Mouse (Mus musculus) adrenal gland, adult (tissue): ENCODE results near the gene Mybpc2.

Source experiments
- DNase-seq, 2 experiments: peaks; one replicate each; pipeline ENCODE4 v3.0.0; 2022 to 2023; ENCODE audit warnings: low spot score in 1 of 2; ENCODE audit not compliant: inconsistent age in 2 of 2

The Mybpc2 gene

DNA sequence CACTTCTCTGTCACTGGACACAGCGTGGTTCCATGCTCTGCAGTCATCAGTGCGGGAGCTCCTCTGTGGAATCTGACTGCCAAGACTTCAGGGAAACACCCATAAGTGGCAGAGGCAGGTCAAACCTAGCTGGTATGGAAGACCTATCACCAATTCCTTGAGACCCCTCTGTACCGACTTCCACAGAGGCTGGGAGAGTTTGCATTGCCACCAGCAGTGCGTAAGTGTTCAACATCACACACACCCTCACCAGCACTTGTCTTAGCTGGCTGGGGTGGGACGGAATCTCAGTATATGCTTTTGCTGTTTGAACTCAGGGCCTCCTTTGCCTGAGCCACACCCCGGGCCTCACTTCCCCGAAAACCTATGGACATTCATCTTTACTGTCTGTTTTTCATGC, 36.5 kb downstream of the Mybpc2 start:
- peak in 1 of 2 experiments; percentile 1 for DNase-seq

DNA sequence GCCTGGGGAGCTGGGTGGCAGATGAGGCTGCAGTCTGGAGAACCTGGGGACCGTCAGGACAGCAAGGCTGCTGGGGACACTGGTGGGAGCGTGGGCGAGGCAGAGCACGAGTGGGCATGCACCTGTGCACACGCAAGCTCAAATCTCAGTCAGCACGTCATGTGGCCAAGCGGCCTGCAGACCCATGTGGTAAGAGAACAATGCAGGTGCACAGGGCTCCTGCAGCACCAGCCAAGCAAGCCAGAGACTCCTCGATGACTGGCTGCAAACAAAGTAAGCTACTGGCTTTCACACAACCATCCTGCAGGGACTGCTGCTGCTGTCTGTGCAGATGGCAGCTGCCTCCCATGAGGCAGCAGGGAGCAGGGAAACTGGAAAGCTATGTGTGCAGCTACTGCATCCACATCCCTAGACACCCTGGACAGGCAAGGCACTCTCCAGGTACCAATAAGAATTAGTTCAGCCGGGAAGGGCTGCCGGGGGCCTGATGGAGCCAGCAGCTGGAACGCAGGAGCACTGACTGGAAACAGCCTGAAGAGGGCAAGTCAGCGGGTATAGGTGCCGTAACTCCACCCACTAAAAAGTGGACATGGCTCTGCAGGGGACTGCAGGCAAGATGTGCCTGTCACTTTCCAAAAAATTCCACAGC, 37.4 kb downstream of the Mybpc2 start:
- peak in 1 of 2 experiments; percentile 2 for DNase-seq

DNA sequence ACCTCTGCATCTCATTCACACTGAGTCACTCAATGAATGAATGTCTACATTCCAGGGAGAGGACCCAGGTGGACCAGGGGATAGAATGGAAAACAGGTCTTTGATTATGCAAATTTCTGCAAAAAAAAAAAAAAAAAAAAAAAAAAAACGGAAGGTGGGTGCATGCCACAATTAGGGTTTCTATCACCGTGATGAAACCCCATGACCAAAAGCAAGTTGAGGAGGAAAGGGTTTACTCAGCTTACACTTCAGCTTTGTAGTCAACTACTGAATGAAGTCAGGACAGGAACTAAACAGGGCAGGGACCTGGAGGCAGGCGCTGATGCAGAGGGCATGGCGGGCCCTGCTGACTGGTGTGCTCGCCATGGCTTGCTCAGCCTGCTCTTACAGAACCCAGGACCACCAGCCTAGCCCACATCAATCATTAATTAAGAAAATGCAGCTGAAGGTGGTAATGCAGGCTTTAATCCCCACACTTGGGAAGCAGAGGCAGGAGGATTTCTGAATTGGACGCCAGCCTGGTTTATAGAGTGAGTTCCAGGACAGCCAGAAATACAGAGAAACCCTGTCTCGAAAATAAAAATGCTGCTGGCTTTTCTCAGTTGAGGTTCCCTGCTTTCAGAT, 38.8 kb downstream of the Mybpc2 start:
- no peak for DNase-seq

DNA sequence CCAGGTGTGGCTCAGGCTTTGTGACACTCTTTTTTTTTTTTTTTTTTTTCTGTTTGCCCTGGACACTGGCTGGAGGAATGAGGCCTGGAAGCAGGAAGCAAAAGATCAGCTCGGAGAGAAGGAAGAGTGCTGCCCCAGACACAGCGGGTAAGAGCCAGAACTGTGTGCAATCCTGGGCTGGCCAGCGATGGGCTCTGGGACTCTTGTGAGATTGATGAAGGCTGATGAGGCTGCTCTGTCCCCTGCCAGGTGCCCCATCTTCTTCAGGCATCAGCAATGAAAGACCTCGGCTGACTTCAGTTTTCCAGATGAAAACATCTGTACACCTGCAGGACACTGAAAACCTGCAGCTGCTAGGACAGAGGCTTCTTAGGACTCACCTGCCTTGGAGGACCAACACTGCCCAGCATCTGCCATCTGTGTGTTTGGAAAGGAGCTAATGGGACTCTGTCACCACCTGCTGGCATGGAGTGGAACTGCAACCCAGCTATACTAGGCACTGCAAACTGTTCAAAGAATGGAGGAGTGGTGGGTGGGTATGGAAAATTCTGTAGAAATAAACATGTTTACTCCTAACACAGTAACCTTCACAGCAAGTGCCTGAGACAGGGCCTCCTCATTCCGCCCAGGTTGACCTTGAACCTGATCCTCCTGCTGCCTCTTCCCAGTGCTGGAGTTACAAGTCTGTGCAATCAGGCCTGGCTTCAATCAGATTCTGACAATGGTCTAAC, 39.5 kb downstream of the Mybpc2 start:
- peak; percentile 63 to 89 for DNase-seq

DNA sequence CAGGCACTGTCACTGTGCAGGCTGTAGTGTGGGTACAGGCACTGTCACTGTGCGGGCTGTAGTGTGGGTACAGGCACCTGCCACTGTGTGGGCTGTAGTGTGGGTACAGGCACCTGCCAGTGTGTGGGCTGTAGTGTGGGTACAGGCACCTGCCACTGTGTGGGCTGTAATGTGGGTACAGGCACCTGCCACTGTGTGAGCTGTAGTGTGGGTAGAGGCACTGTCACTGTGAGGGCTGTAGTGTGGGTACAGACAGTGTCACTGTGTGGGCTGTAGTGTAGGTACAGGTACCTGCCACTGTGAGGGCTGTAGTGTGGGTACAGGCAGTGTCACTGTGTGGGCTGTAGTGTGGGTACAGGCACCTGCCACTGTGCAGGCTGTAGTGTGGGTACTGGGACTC, 40.3 kb downstream of the Mybpc2 start:
- DNase-seq = peak in 1 of 2 experiments; percentile 1

DNA sequence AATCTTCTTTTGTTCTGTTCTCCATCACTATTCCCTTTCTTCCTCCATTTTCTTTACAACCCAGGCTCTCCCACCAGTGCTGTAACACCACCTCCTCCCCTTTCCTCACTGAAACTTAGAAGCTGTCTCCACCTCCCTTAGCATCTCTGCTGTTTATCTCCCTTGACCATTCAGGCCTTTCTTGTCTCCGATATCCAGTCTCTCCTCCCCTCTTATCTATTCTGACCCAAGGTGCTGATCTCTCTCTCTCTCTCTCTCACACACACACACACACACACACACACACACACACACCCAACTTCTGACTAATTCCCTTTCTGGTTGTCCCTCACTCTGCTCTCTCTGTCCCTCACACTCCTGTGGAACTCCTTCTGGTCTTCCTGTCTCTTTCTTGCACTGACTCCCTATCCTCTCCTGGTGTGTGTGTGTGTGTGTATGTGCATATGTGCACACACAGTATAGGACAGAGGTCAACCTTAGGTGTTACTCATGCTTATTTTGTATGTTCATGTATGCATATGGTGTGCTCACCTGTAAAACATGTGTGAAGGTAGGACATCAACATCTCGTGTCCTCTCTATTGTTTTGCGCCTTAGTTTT, 41.5 kb downstream of the Mybpc2 start:
- no peak for DNase-seq

DNA sequence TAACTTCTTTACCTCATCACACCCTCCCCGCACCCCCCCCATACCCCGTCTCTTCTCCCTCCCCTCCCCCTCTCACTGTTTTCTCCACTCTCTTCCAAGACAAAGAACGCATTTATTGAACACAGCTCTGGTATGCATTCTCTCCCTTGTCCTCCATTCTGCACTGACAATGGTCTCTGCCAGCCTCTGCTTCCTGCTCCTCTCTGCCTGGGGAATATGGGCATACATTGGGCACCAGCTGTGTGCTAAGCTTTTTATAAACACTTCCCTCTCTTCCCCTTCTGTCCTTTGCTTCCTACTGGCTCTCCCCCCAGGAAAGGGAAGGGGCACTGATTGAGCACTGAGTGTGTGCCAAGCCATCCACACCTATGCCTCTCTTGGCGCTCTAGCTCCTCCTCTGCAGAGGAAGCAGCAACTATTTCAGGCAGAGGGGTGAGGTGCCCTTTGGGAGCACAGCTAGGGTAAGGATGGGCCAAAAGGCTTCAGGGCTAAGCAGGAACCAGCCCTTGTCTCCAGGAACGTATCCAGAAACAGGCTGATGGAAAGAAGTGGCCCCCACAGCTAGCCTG, 49.3 kb downstream of the Mybpc2 start:
- no peak for DNase-seq

DNA sequence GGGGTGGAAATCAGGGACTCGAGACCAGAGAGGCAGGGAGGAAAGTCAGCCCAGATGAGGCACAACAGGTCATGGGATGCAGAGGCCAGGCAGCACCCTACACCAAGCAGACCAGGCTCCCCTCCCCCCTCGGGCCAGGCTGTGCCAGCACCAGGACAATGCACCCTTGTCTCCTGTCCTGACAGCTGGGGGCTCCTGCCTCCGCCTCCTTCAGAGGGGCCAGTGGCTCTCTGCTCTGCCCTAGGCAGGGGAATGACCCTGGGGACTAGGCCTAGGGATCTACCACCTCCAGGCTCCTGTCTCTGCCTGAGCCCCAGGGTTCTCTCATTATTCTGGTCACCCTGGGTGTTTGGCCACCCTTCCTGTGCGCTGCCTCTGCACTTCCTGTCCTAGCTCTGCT, 50.0 kb downstream of the Mybpc2 start:
- DNase-seq = peak in 1 of 2 experiments; percentile 18

DNA sequence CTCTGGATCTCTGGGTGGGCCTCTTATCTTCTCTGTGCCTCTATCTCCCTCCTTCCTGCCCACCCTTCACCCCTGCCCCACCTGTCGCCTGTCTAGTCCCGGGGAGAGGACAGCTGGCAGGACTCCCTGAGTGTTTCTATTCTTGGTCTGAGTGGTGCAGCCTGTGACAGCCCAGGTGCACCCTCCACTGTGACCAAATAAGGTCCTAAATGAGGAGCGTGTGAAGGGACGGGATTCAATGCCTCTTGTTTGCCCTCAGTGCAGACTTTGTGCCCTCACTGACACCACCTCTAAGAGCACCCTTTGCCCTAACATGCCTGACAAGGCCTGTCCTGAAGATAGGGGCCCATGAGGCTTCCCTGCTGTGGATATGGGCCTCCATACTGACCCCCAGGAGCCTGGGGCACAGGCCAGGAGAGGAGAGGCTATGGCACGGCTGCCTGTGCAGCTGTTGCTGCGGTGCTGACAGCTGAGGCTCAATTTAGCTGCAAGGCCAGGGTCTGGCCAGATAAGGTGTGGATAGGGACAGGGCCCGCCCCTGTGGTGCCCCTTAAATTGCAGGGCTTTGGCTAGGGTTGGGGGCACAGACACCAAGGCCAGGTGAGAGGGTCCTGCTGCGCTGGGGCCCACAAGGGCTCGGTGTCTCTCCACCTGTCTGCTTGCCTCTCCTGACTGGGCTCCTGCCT, 51.4 kb downstream of the Mybpc2 start:
- DNase-seq = no peak

DNA sequence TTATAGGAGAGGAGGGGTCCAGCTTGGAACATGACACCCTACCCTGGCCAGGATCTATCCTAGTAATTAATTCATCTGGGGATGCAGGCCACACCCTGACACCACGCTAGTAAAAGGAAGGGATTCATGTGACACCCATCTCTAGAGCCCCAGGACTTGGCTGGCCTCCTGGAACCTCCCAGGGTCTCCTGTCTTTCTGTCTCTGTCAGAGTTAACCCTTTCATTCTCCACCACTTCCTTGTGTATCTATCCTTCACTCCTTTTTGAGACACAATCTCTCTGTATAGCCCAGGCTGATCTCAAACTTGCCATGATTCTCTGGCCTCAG, 51.9 kb downstream of the Mybpc2 start:
- DNase-seq = no peak

DNA sequence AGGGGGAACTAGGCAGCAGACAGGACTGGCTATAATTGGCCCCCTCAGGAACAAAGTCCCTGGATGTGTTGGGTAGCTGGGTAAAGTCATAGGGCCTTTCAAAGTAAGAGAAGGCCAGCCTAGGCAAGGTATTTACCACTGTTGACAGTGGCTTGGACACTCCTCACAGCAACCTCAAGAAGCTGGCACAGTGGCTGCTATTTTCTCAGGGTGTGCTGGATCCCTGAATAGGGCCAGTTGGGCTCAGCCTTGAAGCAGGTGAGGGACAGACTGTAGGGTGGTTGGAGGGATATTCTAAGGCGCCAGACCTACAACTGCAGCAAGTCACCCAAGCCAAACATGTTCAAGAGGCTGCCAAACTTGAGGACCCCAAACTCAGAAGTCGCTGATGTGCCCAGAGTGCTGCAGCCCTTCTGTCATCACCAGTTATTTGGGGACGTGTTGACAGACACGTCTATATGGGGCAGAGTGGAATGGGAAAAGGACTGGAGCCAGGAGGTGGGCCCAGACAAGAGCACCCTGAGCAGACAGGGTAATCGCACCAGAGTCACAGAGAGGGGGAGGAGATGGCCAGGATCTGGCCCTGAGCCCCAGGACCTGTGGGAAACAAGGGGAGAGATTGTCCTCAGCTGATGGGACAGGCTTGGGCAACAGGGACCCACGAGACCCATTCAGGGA, 52.4 kb downstream of the Mybpc2 start:
- DNase-seq = no peak

DNA sequence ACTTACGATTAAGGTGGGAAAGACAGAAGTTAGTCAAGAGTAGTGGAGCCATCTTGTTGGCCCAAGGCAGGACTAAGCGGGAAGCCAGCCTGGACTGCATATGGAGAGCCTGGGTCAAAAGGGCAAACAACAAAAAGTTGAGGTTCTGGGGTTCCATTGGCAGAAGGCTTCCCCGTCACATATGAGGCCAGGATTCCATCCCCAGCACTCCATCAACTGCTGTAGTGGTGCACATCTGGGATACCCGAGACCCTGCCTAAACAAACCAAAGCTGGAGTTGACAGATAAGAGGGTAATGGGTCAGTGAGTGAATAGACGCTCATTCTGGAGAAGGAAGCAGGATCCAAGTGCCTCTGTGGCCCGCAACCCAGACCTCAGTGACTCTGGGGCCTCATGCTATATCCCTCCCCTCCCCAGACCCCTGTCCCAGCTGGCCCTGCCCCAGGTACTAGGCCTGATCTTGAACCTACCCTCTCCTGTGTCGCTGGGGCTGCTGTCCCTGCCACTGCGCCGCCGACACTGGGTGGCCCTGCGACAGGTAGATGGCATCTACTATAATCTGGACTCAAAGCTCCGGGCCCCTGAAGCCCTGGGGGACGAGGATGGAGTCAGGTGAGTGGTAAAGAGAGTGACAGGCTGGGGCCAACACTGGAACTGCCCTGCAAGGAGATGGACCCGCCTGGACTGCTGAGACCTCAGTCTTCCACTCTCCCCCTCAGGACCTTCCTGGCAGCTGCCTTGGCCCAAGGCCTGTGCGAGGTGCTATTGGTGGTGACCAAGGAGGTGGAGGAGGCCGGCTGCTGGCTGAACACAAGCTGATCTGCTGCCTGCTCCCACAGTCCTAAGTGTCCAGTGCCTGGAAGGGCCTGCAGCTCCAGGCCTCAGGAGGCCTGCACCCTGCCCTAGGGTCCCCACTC, 53.5 kb downstream of the Mybpc2 start:
- no peak for DNase-seq

DNA sequence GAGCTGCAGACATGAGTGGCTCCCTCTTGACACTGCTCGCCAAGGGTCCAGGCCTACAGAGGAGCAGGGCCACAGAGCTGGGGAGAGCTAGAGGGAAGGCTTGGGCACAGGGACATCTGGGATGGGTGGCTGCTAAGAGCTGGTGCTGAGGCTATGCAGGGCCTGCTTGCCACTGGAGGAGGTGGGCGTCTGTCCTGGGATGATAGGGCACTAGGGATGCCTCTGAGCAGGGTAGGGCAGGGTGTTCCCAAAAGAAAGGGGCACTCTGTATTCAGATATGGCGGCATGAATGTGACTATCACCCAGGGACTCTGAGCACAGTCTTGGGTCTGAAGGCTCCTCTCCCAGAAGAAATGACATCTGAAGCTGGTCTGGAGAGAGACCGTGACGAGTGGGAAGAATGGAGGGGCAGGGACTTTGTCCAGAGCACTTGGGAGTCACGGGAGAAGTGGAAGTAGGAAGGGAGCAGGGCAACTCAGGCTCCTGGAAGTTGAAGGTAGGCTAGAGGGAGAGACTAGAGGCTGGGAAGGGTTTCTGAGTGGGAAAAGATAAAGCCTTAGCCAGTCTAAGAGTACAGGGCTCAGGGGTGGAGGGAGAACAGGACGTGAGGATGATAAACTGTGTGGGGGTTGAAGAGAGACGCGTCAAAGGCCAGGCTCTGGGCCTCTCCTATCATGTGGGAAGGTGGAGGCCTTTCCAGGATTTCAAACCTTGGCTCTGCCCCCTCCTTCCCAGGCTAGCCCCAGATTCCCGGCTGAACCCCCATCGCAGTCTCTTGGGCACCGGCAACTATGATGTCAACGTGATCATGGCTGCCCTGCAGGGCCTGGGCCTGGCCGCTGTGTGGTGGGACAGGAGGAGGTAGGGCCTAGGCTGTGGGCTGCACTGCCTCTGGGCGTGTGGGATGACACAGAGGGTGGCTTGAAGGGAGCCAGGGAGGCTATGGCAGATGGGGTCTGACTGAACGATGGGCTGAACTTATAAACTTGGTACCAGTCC, 54.5 kb downstream of the Mybpc2 start:
- no peak for DNase-seq

DNA sequence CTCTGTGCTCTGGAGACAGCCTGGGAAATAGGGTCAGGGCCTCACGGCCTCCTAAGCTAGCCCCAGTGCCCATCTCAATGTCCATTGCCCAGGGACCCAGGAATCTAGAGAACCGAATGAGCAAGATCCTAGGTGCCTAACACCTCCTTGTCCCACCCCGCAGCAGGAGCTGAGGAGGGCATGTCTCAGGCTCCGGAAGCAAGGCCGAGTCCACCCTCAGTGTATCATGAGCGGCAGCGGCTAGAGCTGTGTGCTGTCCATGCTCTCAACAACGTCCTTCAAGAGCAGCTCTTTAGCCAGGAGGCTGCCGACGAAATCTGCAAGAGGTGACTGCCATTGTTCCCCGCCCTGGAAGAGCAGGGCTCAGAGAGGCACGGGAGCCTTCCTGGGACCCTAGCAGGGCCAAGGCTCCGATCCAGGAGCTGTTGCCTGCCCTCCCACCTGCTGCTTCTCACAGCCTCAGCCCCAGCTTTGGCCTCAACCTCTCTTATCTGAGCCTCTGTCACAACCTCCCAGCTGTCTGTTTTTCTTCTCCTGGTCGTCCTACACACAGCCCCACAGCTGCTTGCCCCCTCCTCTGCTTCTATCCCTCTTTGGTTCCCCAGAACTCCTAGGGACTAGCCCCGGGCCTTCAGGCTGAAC, 55.7 kb downstream of the Mybpc2 start:
- no peak for DNase-seq

DNA sequence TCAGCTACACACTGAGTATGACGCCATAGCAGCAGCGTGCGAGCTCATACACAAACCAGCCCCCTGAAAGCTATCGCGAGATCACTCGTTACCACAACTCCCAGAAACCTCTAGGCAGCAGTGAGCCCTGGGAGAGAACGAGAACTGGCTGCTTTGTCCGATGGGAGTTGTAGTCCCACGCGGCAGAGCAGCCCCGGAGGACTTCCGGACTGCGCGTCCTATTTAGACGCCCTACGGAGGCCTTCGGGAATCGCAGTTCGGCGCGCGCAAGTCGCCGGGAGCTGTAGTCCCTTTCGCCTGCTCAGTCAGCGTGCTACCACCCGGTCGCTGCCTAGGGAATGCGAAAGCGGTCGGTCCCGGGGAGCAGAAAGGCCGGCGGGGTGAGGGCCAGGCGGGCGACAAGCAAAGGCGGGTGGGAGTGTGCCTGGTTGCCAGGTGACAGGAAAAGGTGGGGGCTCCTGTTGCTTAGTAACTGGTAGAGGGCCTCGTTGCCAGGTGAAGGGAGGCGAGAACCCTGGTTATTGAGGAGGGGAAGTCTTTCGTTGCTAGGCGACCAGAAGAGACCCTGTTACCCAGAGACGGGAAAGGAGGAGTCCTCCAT, 56.5 kb downstream of the Mybpc2 start, which contains the start of gene Josd2:
Gene Josd2 (plus strand): TSS at position 170 of the 601 bp plus-strand sequence.
- DNase-seq = peak; percentile 96 to 98

DNA sequence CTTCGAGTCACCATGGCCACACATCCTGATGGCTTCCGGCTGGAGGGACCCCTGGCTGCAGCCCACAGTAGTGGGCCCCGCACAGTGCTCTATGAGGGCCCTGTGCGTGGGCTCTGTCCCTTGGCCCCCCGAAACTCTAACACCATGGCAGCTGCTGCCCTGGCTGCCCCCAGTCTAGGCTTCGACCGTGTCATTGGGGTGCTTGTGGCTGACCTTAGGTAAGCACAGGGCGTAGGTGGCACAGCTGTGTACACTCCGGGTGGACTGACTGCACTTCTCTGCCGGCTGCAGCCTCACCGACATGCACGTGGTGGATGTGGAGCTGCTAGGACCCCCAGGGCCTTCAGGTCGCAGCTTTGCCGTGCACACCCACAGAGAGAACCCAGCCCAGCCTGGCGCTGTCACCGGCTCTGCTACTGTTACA, 57.6 kb downstream of the Mybpc2 start:
- DNase-seq = peak in 1 of 2 experiments; percentile 48
